Mouse (Mus musculus) lung, adult 2 months (tissue): ENCODE results near the gene Mlh1.

Source experiments
- CTCF ChIP-seq: fragments of 200-500 bp; IDR thresholded peaks from 2 replicates; pipeline ENCODE4 v1.5.1; 2011; ENCODE audit warnings: mild to moderate bottlenecking, low read length, control low read depth; ENCODE audit not compliant: insufficient read depth
- POLR2A ChIP-seq: fragments of 200-500 bp; IDR thresholded peaks from 2 replicates; pipeline ENCODE4 v1.6.1; 2011; ENCODE audit warnings: low read depth, mild to moderate bottlenecking, control low read depth, low read length, borderline replicate concordance; ENCODE audit errors: extremely low read depth

DNA sequence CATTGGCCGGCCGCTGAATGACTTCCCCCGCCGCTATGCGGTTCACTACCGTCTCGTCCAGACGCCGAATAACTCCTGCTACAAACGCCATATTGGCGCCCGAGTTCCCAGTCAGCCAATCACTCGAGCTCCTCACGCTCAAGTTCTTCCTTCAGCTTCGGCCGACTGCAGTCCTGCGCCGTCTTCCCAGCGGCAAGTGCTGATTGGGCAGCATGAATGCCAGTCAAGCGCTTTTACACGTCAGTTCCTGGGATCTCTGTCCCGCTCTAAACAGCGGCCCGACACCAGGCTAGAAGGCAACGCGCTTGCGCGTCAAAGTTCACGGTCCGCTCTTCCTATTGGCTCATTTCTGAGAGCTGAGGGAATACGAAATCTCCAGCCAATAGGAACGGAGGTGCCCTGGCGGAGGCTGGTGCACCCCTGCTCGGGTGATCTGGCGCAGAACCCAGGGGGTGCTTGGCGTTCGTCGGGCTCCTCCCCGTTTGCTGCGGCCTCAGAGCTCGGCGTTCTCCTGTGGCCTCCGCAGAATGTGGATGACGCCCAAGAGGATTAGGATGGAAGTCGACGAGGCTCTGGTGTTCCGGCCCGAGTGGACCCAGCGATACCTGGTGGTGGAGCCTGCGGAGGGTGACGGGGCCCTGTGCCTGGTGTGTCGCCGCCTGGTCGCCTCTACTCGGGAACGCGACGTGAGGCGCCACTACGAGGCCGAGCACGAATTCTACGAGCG, at the start of gene Mlh1, which contains the start of gene Epm2aip1:
- TF ChIP-seq CTCF, result no peak
- TF ChIP-seq POLR2A, result peak; percentile 98
